Mouse (Mus musculus) lung, postnatal 0 days (tissue): Measurements from ENCODE around the gene Guf1.

ENCODE experiments used
- CTCF ChIP-seq: IDR thresholded peaks from 2 replicates; pipeline ENCODE4 v1.5.1; 2016; ENCODE audit warnings: antibody characterized with exemption, mild to moderate bottlenecking
- EP300 ChIP-seq: IDR thresholded peaks from 2 replicates; pipeline ENCODE4 v1.6.1; 2016; ENCODE audit warnings: antibody characterized with exemption, mild to moderate bottlenecking, control low read depth

- TF ChIP-seq EP300 (no peak), CTCF (no peak)
Observed at GRCm38 (mm10) chr5:69511631-69512030, 45.1 kb upstream of the Guf1 start.
